Mouse (Mus musculus): ENCODE measurements around the gene Dnah2.

GRCm38 (mm10) chr11:69398059-69398458 lies 150.9 kb downstream of the Dnah2 start, which contains the start of gene Tmem88:
- TF ChIP-seq CTCF (IDR thresholded peaks at IDR 0.05; ENCODE audit: control insufficient read depth, insufficient read depth, insufficient read length) (no peak), MAX (IDR thresholded peaks at IDR 0.05) (no peak), MYOG (IDR thresholded peaks at IDR 0.05; ENCODE audit: control insufficient read depth, extremely low read depth, insufficient read length) (no peak)

All from C2C12 (cell line).